Mouse (Mus musculus): ENCODE results near the gene Tdrkh. TPM values are rescaled to one million over a fixed set of nuclear protein-coding genes. Genes with fewer than 3 reads are reported as not detected.

Tdrkh gene
- polyA plus RNA-seq, 1 experiment from 2014 or later, result 9.4 TPM

GRCm38 (mm10) chr3:94480291-94480884 is 67.3 kb downstream of the Tdrkh start, which contains the start of gene Riiad1:
Gene Riiad1 (minus strand): TSS chr3:94480341.
- 11% methylated on average over 16 of the region's 16 CpGs for WGBS
- ATAC-seq (ENCODE audit: insufficient read depth, low FRiP score, low read depth), result peak; percentile 3; the same call in 1 of the 2 replicates
- Histone ChIP-seq H3K27ac (no peak within 1 kb of the TSS), H3K4me2 (peak within 1 kb of the TSS; percentile 47), H3K36me3 (no peaks in the 10 kb centered on the region), H3K4me3 (replicated peaks) (peak within 1 kb of the TSS; percentile 13; the same call in 1 of the 2 replicates), H3K9me3 (no peaks in the 10 kb centered on the region), H3K4me1 (0 out of 2 replicates have a peak, but pooled peaks cover 4% of the 10 kb centered on the region), H3K9ac (no peak within 1 kb of the TSS), H3K27me3 (replicated peaks) (peaks cover 12% of the 10 kb centered on the region)

- no peak overlapping the region for H3K9ac ChIP-seq
- 67% methylated on average over 4 of the region's 4 CpGs for WGBS
- H3K27ac ChIP-seq, result no peak overlapping the region
- H3K4me3 ChIP-seq (replicated peaks), result no peak overlapping the region
- no peak overlapping the region for H3K4me2 ChIP-seq
- H3K9me3 ChIP-seq, result no peaks in the 10 kb centered on the region
- 0 out of 2 replicates have a peak, but pooled peaks cover 4% of the 10 kb centered on the region for H3K4me1 ChIP-seq
- H3K36me3 ChIP-seq, result no peaks in the 10 kb centered on the region
- ATAC-seq (ENCODE audit: insufficient read depth, low FRiP score, low read depth), result no peak
- H3K27me3 ChIP-seq (replicated peaks), result peaks cover 12% of the 10 kb centered on the region
Observed at GRCm38 (mm10) chr3:94481429-94481828, 68.4 kb downstream of the Tdrkh start.

- no peak overlapping the region for H3K4me3 ChIP-seq (replicated peaks)
- peaks cover 12% of the 10 kb centered on the region for H3K27me3 ChIP-seq (replicated peaks)
- H3K36me3 ChIP-seq, result no peaks in the 10 kb centered on the region
- no peak overlapping the region for H3K4me2 ChIP-seq
- H3K9me3 ChIP-seq, result no peaks in the 10 kb centered on the region
- ATAC-seq (ENCODE audit: insufficient read depth, low FRiP score, low read depth), result no peak; the same call in 1 of the 2 replicates
- 0 out of 2 replicates have a peak, but pooled peaks cover 7% of the 10 kb centered on the region for H3K4me1 ChIP-seq
- H3K27ac ChIP-seq, result no peak overlapping the region
- WGBS, result 79% methylated on average over 17 of the region's 17 CpGs
- no peak overlapping the region for H3K9ac ChIP-seq
Observed at GRCm38 (mm10) chr3:94482764-94483385, 69.8 kb downstream of the Tdrkh start.

GRCm38 (mm10) chr3:94483790-94484439 is 70.8 kb downstream of the Tdrkh start:
- 27% methylated on average over 20 of the region's 20 CpGs for WGBS
- peaks cover 6% of the 10 kb centered on the region; the same call in 1 of the 2 replicates for H3K27me3 ChIP-seq (replicated peaks)
- H3K36me3 ChIP-seq, result no peaks in the 10 kb centered on the region
- 0 out of 2 replicates have a peak, but pooled peaks have one; percentile 27 for ATAC-seq (ENCODE audit: insufficient read depth, low FRiP score, low read depth)
- no peak overlapping the region for H3K27ac ChIP-seq
- H3K9ac ChIP-seq, result no peak overlapping the region
- no peaks in the 10 kb centered on the region for H3K9me3 ChIP-seq
- 0 out of 2 replicates have a peak, but pooled peaks cover 7% of the 10 kb centered on the region for H3K4me1 ChIP-seq
- H3K4me2 ChIP-seq, result no peak overlapping the region
- H3K4me3 ChIP-seq (replicated peaks), result no peak overlapping the region

Other genes with a start within 250 kb of the Tdrkh start
- gene Gm10696, start 235.1 kb upstream of the Tdrkh start, polyA plus RNA-seq (2015; fragmentation: Nextera tagmentation; extraction: Ambion mirVana), result not detected in 2 replicates
- not detected in 2 replicates for gene Gm5286, start 216.6 kb upstream of the Tdrkh start, polyA plus RNA-seq (2015; fragmentation: Nextera tagmentation; extraction: Ambion mirVana)
- not detected in 2 replicates for gene Gm4778, start 149.2 kb upstream of the Tdrkh start, polyA plus RNA-seq (2015; fragmentation: Nextera tagmentation; extraction: Ambion mirVana)
- 11.2 and 11.9 TPM in 2 replicates for gene Them4, start 103.2 kb upstream of the Tdrkh start, polyA plus RNA-seq (2015; fragmentation: Nextera tagmentation; extraction: Ambion mirVana)
- 5.2 and 10.4 TPM in 2 replicates for gene Them5, start 71.2 kb upstream of the Tdrkh start, polyA plus RNA-seq (2015; fragmentation: Nextera tagmentation; extraction: Ambion mirVana)
- 1.4 and 2.0 TPM in 2 replicates for gene C2cd4d, start 50.8 kb upstream of the Tdrkh start, polyA plus RNA-seq (2015; fragmentation: Nextera tagmentation; extraction: Ambion mirVana)
- 7.0 and 7.6 TPM in 2 replicates for gene Rorc, start 40.5 kb upstream of the Tdrkh start, polyA plus RNA-seq (2015; fragmentation: Nextera tagmentation; extraction: Ambion mirVana)
- gene Lingo4, start 14.8 kb upstream of the Tdrkh start, polyA plus RNA-seq (2015; fragmentation: Nextera tagmentation; extraction: Ambion mirVana), result 0.49 and 0.51 TPM in 2 replicates
- 66.3 and 68.6 TPM in 2 replicates for gene Mrpl9, start 30.0 kb downstream of the Tdrkh start, polyA plus RNA-seq (2015; fragmentation: Nextera tagmentation; extraction: Ambion mirVana)
- 0.79 and 1.5 TPM in 2 replicates for gene Oaz3, start 30.6 kb downstream of the Tdrkh start, polyA plus RNA-seq (2015; fragmentation: Nextera tagmentation; extraction: Ambion mirVana)
- gene Celf3, start 65.0 kb downstream of the Tdrkh start, polyA plus RNA-seq (2015; fragmentation: Nextera tagmentation; extraction: Ambion mirVana), result 23.0 and 25.8 TPM in 2 replicates
- 4.6 and 5.3 TPM in 2 replicates for gene Riiad1, start 67.1 kb downstream of the Tdrkh start, polyA plus RNA-seq (2015; fragmentation: Nextera tagmentation; extraction: Ambion mirVana)
- 37.4 and 41.6 TPM in 2 replicates for gene Snx27, start 169.4 kb downstream of the Tdrkh start, polyA plus RNA-seq (2015; fragmentation: Nextera tagmentation; extraction: Ambion mirVana)
- not detected in 2 replicates for gene Gm10972, start 229.8 kb downstream of the Tdrkh start, polyA plus RNA-seq (2015; fragmentation: Nextera tagmentation; extraction: Ambion mirVana)
- gene Tuft1, start 245.6 kb downstream of the Tdrkh start, polyA plus RNA-seq (2015; fragmentation: Nextera tagmentation; extraction: Ambion mirVana), result 12.8 and 13.7 TPM in 2 replicates